Mouse (Mus musculus) embryonic facial prominence, embryonic 11.5 days (tissue): ENCODE data around the gene Sgms1. TPM values are rescaled to one million over a fixed set of nuclear protein-coding genes. Genes with fewer than 3 reads are reported as not detected.

Experiments
- ATAC-seq: fragments of 200-750 bp; cut with Nextera tagmentation; replicated peaks from 2 replicates; pipeline ENCODE4 v1.8.0; 2017; ENCODE audit warnings: low read depth; ENCODE audit not compliant: insufficient number of reproducible peaks, low FRiP score, low TSS enrichment
- DNase-seq: peaks from one replicate; pipeline ENCODE4 v3.0.0-alpha.2; 2015; ENCODE audit warnings: low spot score
- H3K27ac ChIP-seq: fragments of 300-500 bp; sonication (generic); replicated peaks from 2 replicates; pipeline ENCODE4 v1.5.1; 2014; ENCODE audit warnings: mild to moderate bottlenecking, low read depth, low read length, control low read depth
- H3K27me3 ChIP-seq: fragments of 300-500 bp; sonication (generic); 2 replicates; pipeline ENCODE4 v1.6.1; 2014; ENCODE audit warnings: mild to moderate bottlenecking, low read length, moderate library complexity, mixed read lengths; ENCODE audit not compliant: control insufficient read depth, insufficient read depth
- H3K36me3 ChIP-seq: fragments of 300-500 bp; sonication (generic); replicated peaks from 2 replicates; pipeline ENCODE4 v1.6.1; 2014; ENCODE audit warnings: low read depth, mild to moderate bottlenecking, low read length, moderate library complexity, mixed read lengths; ENCODE audit not compliant: control insufficient read depth, insufficient read depth
- H3K4me1 ChIP-seq: fragments of 300-500 bp; sonication (generic); 2 replicates; pipeline ENCODE4 v1.6.1; 2014; ENCODE audit warnings: low read length, mixed read lengths; ENCODE audit not compliant: control insufficient read depth, insufficient read depth
- H3K4me2 ChIP-seq: fragments of 300-500 bp; sonication (generic); 2 replicates; pipeline ENCODE4 v1.6.1; 2014; ENCODE audit warnings: low read depth, mild to moderate bottlenecking, control low read depth, low read length, moderate library complexity
- H3K4me3 ChIP-seq: fragments of 300-500 bp; sonication (generic); 2 replicates; pipeline ENCODE4 v1.5.1; 2014; ENCODE audit warnings: low read depth, low read length, control low read depth
- H3K9ac ChIP-seq: fragments of 300-500 bp; sonication (generic); replicated peaks from 2 replicates; pipeline ENCODE4 v1.6.1; 2014; ENCODE audit warnings: mild to moderate bottlenecking, control low read depth, low read length
- H3K9me3 ChIP-seq: fragments of 300-500 bp; sonication (generic); replicated peaks from 2 replicates; pipeline ENCODE4 v1.6.1; 2016; ENCODE audit warnings: mild to moderate bottlenecking, low read length, inconsistent platforms, mixed read lengths; ENCODE audit not compliant: control insufficient read depth
- WGBS: fragments of 180-500 bp; shearing (Covaris S2); extraction: QIAGEN DNeasy Blood & Tissue Kit; methylation state at CpG from one replicate; pipeline ENCODE4 v1.1.7; 2014; 5-methylcytosine and 5-hydroxymethylcytosine counted together
- polyA plus RNA-seq: library from polyadenylated mRNA; unstranded; fragments of >200 nt; fragmentation: Nextera tagmentation; extraction: Ambion mirVana; gene quantifications from 2 replicates; pipeline ENCODE4 v1.2.1, GENCODE M21; 2014

Gene Sgms1
- polyA plus RNA-seq, 1 experiment from 2014 or later: 12.2 TPM

DNA sequence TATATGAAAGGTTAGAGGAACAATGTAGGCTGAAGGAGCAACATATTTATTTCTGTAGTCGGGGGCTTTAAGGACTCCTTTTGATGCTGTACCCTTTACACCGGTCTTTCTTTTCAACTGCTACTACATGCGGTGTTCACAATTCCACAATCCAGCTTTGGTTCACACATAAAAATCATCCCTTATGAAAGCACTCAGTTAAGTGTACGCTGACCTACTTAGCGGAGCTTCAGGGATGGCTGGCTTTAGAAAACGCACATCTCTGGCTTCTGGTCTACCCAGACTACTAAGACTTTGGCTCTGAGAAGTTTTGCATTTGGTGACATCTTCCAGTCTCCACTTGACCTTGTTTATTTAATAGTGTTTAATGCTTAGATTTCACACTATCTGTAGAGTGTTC is 223.8 kb downstream of the Sgms1 start:
- Histone ChIP-seq H3K4me2 (no peak overlapping the region), H3K4me3 (no peak overlapping the region), H3K27ac (no peak overlapping the region), H3K9ac (no peak overlapping the region), H3K9me3 (no peaks in the 10 kb centered on the region), H3K27me3 (no peaks in the 10 kb centered on the region), H3K4me1 (no peaks in the 10 kb centered on the region), H3K36me3 (no peaks in the 10 kb centered on the region)
- 96% methylated on average over 6 of the region's 6 CpGs for WGBS
- no peak for ATAC-seq
- DNase-seq: no peak

- 94% methylated on average over 4 of the region's 4 CpGs for WGBS
- Histone ChIP-seq H3K9ac (no peak overlapping the region), H3K36me3 (no peaks in the 10 kb centered on the region), H3K4me3 (no peak overlapping the region), H3K4me2 (no peak overlapping the region), H3K27ac (no peak overlapping the region), H3K4me1 (no peaks in the 10 kb centered on the region), H3K9me3 (no peaks in the 10 kb centered on the region), H3K27me3 (no peaks in the 10 kb centered on the region)
- ATAC-seq (no peak), DNase-seq (no peak)
Measured at GRCm38 (mm10) chr19:32164128-32164527, 225.4 kb downstream of the Sgms1 start.

- no peak for ATAC-seq
- no peak for DNase-seq
- H3K9ac ChIP-seq: no peak overlapping the region
- no peak overlapping the region for H3K4me2 ChIP-seq
- 95% methylated on average over 7 of the region's 7 CpGs for WGBS
- H3K27me3 ChIP-seq: no peaks in the 10 kb centered on the region
- H3K27ac ChIP-seq: no peak overlapping the region
- H3K4me3 ChIP-seq: no peak overlapping the region
- H3K9me3 ChIP-seq: no peaks in the 10 kb centered on the region
- no peaks in the 10 kb centered on the region for H3K4me1 ChIP-seq
- H3K36me3 ChIP-seq: no peaks in the 10 kb centered on the region
Measured at GRCm38 (mm10) chr19:32159944-32160343, 229.6 kb downstream of the Sgms1 start.

DNA sequence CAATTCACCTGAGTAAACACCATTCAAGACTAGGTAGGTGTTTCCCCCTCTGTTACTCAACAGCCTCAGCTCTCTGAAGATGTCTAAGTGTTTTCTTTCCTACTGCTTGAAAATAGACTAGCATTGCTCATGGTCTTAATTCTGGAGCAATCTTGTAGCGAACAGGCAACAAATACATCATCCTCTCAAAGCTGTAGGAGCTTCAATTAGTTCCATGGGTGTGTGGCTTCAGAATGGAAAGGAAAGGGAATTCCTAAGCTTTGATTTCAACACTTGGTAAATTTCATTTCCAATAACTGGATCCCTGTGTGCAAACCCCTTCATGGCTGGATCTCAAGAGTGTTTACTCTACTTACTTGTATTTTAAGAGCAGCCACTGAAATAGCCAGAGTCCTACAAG is 230.3 kb downstream of the Sgms1 start:
- Histone ChIP-seq H3K27ac (no peak overlapping the region), H3K4me3 (no peak overlapping the region), H3K4me2 (no peak overlapping the region), H3K27me3 (no peaks in the 10 kb centered on the region), H3K9me3 (no peaks in the 10 kb centered on the region), H3K9ac (no peak overlapping the region), H3K36me3 (no peaks in the 10 kb centered on the region), H3K4me1 (no peaks in the 10 kb centered on the region)
- 91% methylated on average over 1 of the region's 1 CpGs for WGBS
- DNase-seq (no peak), ATAC-seq (no peak)

- Histone ChIP-seq H3K9ac (no peak overlapping the region), H3K27ac (no peak overlapping the region), H3K4me3 (no peak overlapping the region), H3K4me1 (no peaks in the 10 kb centered on the region), H3K36me3 (no peaks in the 10 kb centered on the region), H3K4me2 (no peak overlapping the region), H3K27me3 (no peaks in the 10 kb centered on the region), H3K9me3 (no peaks in the 10 kb centered on the region)
- ATAC-seq (no peak), DNase-seq (no peak)
- 89% methylated on average over 6 of the region's 6 CpGs for WGBS
Measured at GRCm38 (mm10) chr19:32157045-32157444, 232.5 kb downstream of the Sgms1 start.

DNA sequence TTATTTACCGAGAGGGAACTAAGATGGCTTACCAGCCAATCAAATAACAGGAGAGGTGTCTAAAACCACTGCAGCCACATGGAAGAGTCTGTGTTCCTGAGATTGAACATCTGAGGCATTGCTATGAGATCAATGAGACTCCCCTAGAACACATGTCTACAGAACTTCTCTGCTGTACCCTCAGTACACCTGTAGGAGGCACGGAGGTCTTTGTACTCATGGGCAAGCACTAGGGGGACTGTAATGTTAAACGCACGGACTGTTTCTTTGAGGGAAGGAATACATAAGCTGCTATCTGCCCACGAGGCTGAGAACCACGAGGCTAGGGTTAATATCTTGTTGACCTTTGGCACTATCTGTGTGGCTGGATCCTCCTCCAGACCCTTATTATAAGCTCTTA is 237.0 kb downstream of the Sgms1 start:
- H3K36me3 ChIP-seq: no peaks in the 10 kb centered on the region
- no peaks in the 10 kb centered on the region for H3K9me3 ChIP-seq
- DNase-seq: no peak
- H3K27ac ChIP-seq: no peak overlapping the region
- H3K4me1 ChIP-seq: no peaks in the 10 kb centered on the region
- no peak overlapping the region for H3K4me2 ChIP-seq
- no peak overlapping the region for H3K9ac ChIP-seq
- WGBS: 75% methylated on average over 6 of the region's 6 CpGs
- no peak overlapping the region for H3K4me3 ChIP-seq
- ATAC-seq: no peak
- H3K27me3 ChIP-seq: no peaks in the 10 kb centered on the region

- H3K4me1 ChIP-seq: no peaks in the 10 kb centered on the region
- no peak overlapping the region for H3K4me2 ChIP-seq
- no peak overlapping the region for H3K4me3 ChIP-seq
- WGBS: 85% methylated on average over 5 of the region's 5 CpGs
- no peaks in the 10 kb centered on the region for H3K36me3 ChIP-seq
- H3K27ac ChIP-seq: no peak overlapping the region
- DNase-seq (no peak), ATAC-seq (no peak)
- H3K27me3 ChIP-seq: no peaks in the 10 kb centered on the region
- H3K9me3 ChIP-seq: no peaks in the 10 kb centered on the region
- H3K9ac ChIP-seq: no peak overlapping the region
Measured at GRCm38 (mm10) chr19:32148710-32149109, 240.8 kb downstream of the Sgms1 start.

DNA sequence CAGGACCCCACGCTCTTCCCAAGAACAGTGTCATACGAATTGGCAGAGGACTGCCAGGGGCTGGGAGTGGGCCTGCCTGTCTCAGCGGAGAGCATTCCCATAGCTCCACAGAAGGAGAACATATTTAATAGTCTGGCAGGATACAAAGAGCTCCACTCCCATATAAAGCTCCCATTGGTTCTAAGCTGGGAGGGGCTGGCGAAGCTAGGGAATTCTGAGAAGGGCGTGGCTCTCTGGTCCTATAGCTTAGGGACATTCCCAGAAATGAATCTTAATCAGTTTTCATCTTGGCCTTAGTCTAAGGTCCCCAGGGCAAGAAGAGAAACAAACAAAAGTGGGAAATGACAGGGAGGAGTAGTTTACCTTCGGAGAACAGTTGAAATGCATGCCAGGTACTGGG is 247.1 kb downstream of the Sgms1 start:
- DNase-seq (no peak), ATAC-seq (no peak)
- Histone ChIP-seq H3K4me3 (no peak overlapping the region), H3K27me3 (no peaks in the 10 kb centered on the region), H3K4me1 (peaks cover 2% of the 10 kb centered on the region; the same call in 1 of the 2 replicates), H3K27ac (no peak overlapping the region), H3K9ac (no peak overlapping the region), H3K4me2 (no peak overlapping the region), H3K9me3 (no peaks in the 10 kb centered on the region), H3K36me3 (no peaks in the 10 kb centered on the region)
- 91% methylated on average over 6 of the region's 6 CpGs for WGBS
